Mouse (Mus musculus) adrenal gland, adult 10 weeks (tissue): ENCODE measurements around the gene Olfr309. TPM values are rescaled to one million over a fixed set of nuclear protein-coding genes. Genes with fewer than 3 reads are reported as not detected.

Experiments
- polyA plus RNA-seq: library from polyadenylated mRNA; stranded (reverse); fragments of 350-450 nt; fragmentation: Illumina TruSeq; extraction: RNeasy Lipid Tissue Mini Kit (QIAGEN cat#74804); gene quantifications from one replicate; pipeline ENCODE4 v1.2.3, GENCODE M21; 2014; ENCODE audit warnings: low read depth, low replicate concordance

Gene Olfr309
- not detected for polyA plus RNA-seq

GRCm38 (mm10) chr7:86313608-86314007 is at the start of gene Olfr309:
Gene Olfr309, minus strand, starts transcription at chr7:86313708.

GRCm38 (mm10) chr7:86337486-86337885 is 24.0 kb upstream of the Olfr309 start, which contains the start of gene Olfr307:
Gene Olfr307, minus strand, starts transcription at chr7:86337586.

GRCm38 (mm10) chr7:86325530-86325929 is 12.0 kb upstream of the Olfr309 start, which contains the start of gene Olfr308:
Gene Olfr308, minus strand, starts transcription at chr7:86325630.

GRCm38 (mm10) chr7:86277072-86277471 is 36.4 kb downstream of the Olfr309 start, which contains the start of gene Olfr310:
Gene Olfr310, minus strand, starts transcription at chr7:86277172.

Other genes with a start within 250 kb of the Olfr309 start
- gene Vmn2r75, start 141.9 kb downstream of the Olfr309 start, polyA plus RNA-seq: not detected
- gene Vmn2r76, start 67.4 kb downstream of the Olfr309 start, polyA plus RNA-seq: not detected
- not detected for gene Olfr310, start 36.5 kb downstream of the Olfr309 start, polyA plus RNA-seq
- gene Olfr308, start 11.9 kb upstream of the Olfr309 start, polyA plus RNA-seq: not detected
- not detected for gene Olfr307, start 23.9 kb upstream of the Olfr309 start, polyA plus RNA-seq
- gene Olfr305, start 53.2 kb upstream of the Olfr309 start, polyA plus RNA-seq: not detected
- not detected for gene Olfr304, start 73.0 kb upstream of the Olfr309 start, polyA plus RNA-seq
- not detected for gene Olfr303, start 84.1 kb upstream of the Olfr309 start, polyA plus RNA-seq
- gene Olfr301, start 90.1 kb upstream of the Olfr309 start, polyA plus RNA-seq: not detected
- gene Olfr299, start 146.2 kb upstream of the Olfr309 start, polyA plus RNA-seq: not detected
- gene Olfr298, start 178.8 kb upstream of the Olfr309 start, polyA plus RNA-seq: not detected
- not detected for gene Olfr297, start 206.3 kb upstream of the Olfr309 start, polyA plus RNA-seq